Mouse (Mus musculus): ENCODE measurements around the gene Lrrc71.

Gene Lrrc71

DNA sequence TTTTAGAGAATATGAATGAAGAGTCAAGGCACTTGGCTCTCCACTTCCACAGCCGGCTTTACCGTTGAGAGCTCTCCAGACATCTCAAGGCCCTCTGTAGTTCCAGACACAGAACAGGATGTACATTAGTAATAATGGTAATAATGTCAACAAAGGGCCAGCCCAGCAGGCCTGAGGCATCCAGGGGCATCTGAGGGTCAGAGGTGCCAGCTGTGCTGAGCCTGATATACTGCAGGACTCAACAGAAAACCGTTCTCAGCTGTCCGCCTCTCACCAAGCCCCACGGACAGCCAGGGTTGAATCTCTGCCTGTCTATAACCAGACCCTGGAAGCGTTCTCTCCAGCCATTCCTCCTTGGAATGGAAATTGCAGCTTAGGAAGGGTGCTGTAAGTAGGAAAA is 23.9 kb downstream of the Lrrc71 start:
- DNase-seq (ENCODE audit: low spot score in 2 of 2) = no peak

DNA sequence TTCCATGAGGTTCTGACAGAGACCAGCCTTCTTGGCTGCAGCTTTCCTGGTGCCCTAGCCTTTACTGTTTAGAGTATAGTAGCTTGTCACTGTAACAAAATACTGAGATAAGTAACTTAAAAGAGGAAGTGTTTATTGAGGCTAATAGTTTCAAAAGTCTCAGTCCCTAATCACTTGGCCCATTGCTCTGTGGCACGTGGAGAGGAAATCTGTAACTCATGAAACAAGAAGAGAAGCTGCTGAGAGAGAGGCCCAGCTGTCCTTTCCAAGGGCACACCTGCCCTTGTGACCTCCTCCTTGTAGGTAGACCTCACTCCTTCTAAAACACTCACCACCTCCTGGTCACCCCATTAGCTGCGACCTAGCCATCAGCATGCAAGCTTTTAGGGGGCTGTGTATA is 29.9 kb downstream of the Lrrc71 start:
- DNase-seq (ENCODE audit: low spot score in 2 of 2) = no peak

Data from right cerebral cortex, adult 2 months (tissue).